Mouse (Mus musculus) granulocyte monocyte progenitor cell, adult 5-6 weeks (primary cell): ENCODE results near the gene Olfr520. TPM values are rescaled to one million over a fixed set of nuclear protein-coding genes. Genes with fewer than 3 reads are reported as not detected.
A peak's percentile ranks its signal among the peaks of the same experiment; 100 is the strongest.
"Not testable (repeated sequence)": the region's sequence is repeated elsewhere in the genome, so short reads cannot be mapped to it uniquely, and the experiment has no call there.

ENCODE experiments used
- ATAC-seq: replicated peaks from 2 replicates; pipeline ENCODE4 v1.8.0; 2016; ENCODE audit warnings: mild to moderate bottlenecking, moderate TSS enrichment, inconsistent platforms; ENCODE audit not compliant: poor library complexity, severe bottlenecking
- total RNA-seq, 2 experiments: library from RNA; stranded (forward) in 1 of 2; stranded (reverse) in 1 of 2; fragments of 200-712, 200-1000 nt in 1 of 2; fragments of >200 nt in 1 of 2; fragmentation: Nextera tagmentation in 1 of 2; gene quantifications; 2 replicates each; pipeline ENCODE4 v1.2.3; 2014 to 2017

Olfr520 gene
- total RNA-seq (2014; fragmentation: Nextera tagmentation) (not detected in 2 replicates), total RNA-seq (2017) (not detected in 2 replicates)

- no peak for ATAC-seq
Measured at GRCm38 (mm10) chr7:99729973-99730372, at the start of gene Olfr520. Gene Olfr520 (plus strand): TSS chr7:99730273.

GRCm38 (mm10) chr7:99680771-99681170, 49.3 kb upstream of the Olfr520 start:
- no peak for ATAC-seq

- ATAC-seq, result no peak
Measured at GRCm38 (mm10) chr7:99684086-99684485, 46.0 kb upstream of the Olfr520 start.

GRCm38 (mm10) chr7:99690819-99691218, 39.3 kb upstream of the Olfr520 start:
- ATAC-seq, result no peak

GRCm38 (mm10) chr7:99692396-99692795, 37.7 kb upstream of the Olfr520 start:
- ATAC-seq, result no peak

GRCm38 (mm10) chr7:99693387-99693786, 36.7 kb upstream of the Olfr520 start:
- no peak for ATAC-seq

GRCm38 (mm10) chr7:99693976-99694375, 36.1 kb upstream of the Olfr520 start:
- ATAC-seq, result no peak

- ATAC-seq, result not testable (repeated sequence)
Measured at GRCm38 (mm10) chr7:99694424-99694823, 35.6 kb upstream of the Olfr520 start.

GRCm38 (mm10) chr7:99695471-99696057, 34.5 kb upstream of the Olfr520 start:
- no peak for ATAC-seq

GRCm38 (mm10) chr7:99698576-99698975, 31.5 kb upstream of the Olfr520 start:
- ATAC-seq, result no peak

GRCm38 (mm10) chr7:99699106-99699505, 31.0 kb upstream of the Olfr520 start:
- peak; percentile 78 for ATAC-seq

GRCm38 (mm10) chr7:99699709-99700151, 30.3 kb upstream of the Olfr520 start:
- no peak for ATAC-seq

GRCm38 (mm10) chr7:99700641-99701040, 29.4 kb upstream of the Olfr520 start:
- ATAC-seq, result no peak

- no peak for ATAC-seq
Measured at GRCm38 (mm10) chr7:99702201-99702600, 27.9 kb upstream of the Olfr520 start.

- ATAC-seq, result no peak
Measured at GRCm38 (mm10) chr7:99704736-99705519, 25.1 kb upstream of the Olfr520 start.

GRCm38 (mm10) chr7:99706341-99707037, 23.6 kb upstream of the Olfr520 start:
- no peak for ATAC-seq

GRCm38 (mm10) chr7:99707038-99707595, 23.0 kb upstream of the Olfr520 start:
- no peak for ATAC-seq

- ATAC-seq, result no peak
Measured at GRCm38 (mm10) chr7:99707671-99708070, 22.4 kb upstream of the Olfr520 start.

GRCm38 (mm10) chr7:99708301-99708721, 21.8 kb upstream of the Olfr520 start:
- no peak for ATAC-seq

GRCm38 (mm10) chr7:99708750-99709149, 21.3 kb upstream of the Olfr520 start:
- ATAC-seq, result no peak

GRCm38 (mm10) chr7:99709992-99710391, 20.1 kb upstream of the Olfr520 start:
- no peak for ATAC-seq
